Comparison of ENCODE assay signal across 24 mouse cellular contexts in genomic region chr5:41983556-41983955, GRCm38 (mm10).
A peak's percentile ranks its signal among the peaks of the same experiment; 100 is the strongest.
DNase-seq lines count a peak whose midpoint lies in the region; ATAC-seq lines count a peak whose summit lies in the region.
"Had no signal": no experiment of that assay in that cellular context is flagged by ENCODE, and none has a peak within 500 bp of the region (broad histone marks: within the 10 kb centered on the region; RNA-seq: fewer than 3 reads in every experiment).

No protein-coding gene starts in this region.

- H3K27me3 ChIP-seq in midbrain, embryonic 14.5 days (ENCODE audit: control insufficient read depth, insufficient read depth, low read length): no peaks in the 10 kb centered on the region
- no peaks in the 10 kb centered on the region for H3K27me3 ChIP-seq in midbrain, embryonic 13.5 days
- no peaks in the 10 kb centered on the region for H3K27me3 ChIP-seq in midbrain, embryonic 16.5 days (ENCODE audit: control insufficient read depth, insufficient read depth, low read depth, low read length)
- no peaks in the 10 kb centered on the region for H3K27me3 ChIP-seq in midbrain, embryonic 10.5 days (ENCODE audit: low read depth, poor library complexity, severe bottlenecking)
- H3K27me3 ChIP-seq: CH12.LX; embryonic facial prominence, embryonic 12.5 days; forebrain, embryonic 13.5 days; forebrain, embryonic 15.5 days; Patski had no signal

- no peak; the same call in 1 of the 2 replicates for ATAC-seq in midbrain, embryonic 14.5 days (ENCODE audit: low FRiP score, low TSS enrichment)
- no peak for ATAC-seq in midbrain, embryonic 13.5 days
- ATAC-seq in midbrain, embryonic 16.5 days: peak; percentile 54; the same call in 1 of the 2 replicates
- ATAC-seq: activated CD4-positive, CD25-positive, alpha-beta regulatory T cell, adult 4 months; CD4-positive, CD25-positive, alpha-beta regulatory T cell, adult 4 months; forebrain, embryonic 13.5 days; forebrain, embryonic 15.5 days; forebrain, postnatal 0 days; Patski had no signal

- 57% methylated on average over 4 of the region's 4 CpGs for WGBS in midbrain, embryonic 14.5 days
- 61% methylated on average over 4 of the region's 4 CpGs for WGBS in midbrain, embryonic 13.5 days
- WGBS in midbrain, embryonic 16.5 days: 52% methylated on average over 4 of the region's 4 CpGs
- 75% methylated on average over 4 of the region's 4 CpGs for WGBS in midbrain, embryonic 10.5 days

- no peaks in the 10 kb centered on the region for H3K36me3 ChIP-seq in midbrain, embryonic 14.5 days (ENCODE audit: control insufficient read depth, insufficient read depth, low read length)
- H3K36me3 ChIP-seq in midbrain, embryonic 13.5 days: no peaks in the 10 kb centered on the region
- no peaks in the 10 kb centered on the region for H3K36me3 ChIP-seq in midbrain, embryonic 16.5 days (ENCODE audit: control insufficient read depth, insufficient read depth, low read length)
- no peaks in the 10 kb centered on the region for H3K36me3 ChIP-seq in midbrain, embryonic 10.5 days
- H3K36me3 ChIP-seq: embryonic facial prominence, embryonic 10.5 days; embryonic facial prominence, embryonic 12.5 days; forebrain, embryonic 15.5 days; G1E had no signal

- no peak overlapping the region for H3K4me2 ChIP-seq in midbrain, embryonic 14.5 days (ENCODE audit: low read length)
- H3K4me2 ChIP-seq in midbrain, embryonic 13.5 days (replicated peaks): no peak overlapping the region
- no peak overlapping the region for H3K4me2 ChIP-seq in midbrain, embryonic 16.5 days (ENCODE audit: low read length)
- H3K4me2 ChIP-seq: embryonic facial prominence, embryonic 12.5 days; forebrain, embryonic 13.5 days; forebrain, embryonic 15.5 days had no signal

- no peak overlapping the region for H3K9ac ChIP-seq in midbrain, embryonic 14.5 days (replicated peaks; ENCODE audit: low read length)
- H3K9ac ChIP-seq in midbrain, embryonic 13.5 days (replicated peaks): no peak overlapping the region
- H3K9ac ChIP-seq in midbrain, embryonic 16.5 days (ENCODE audit: low read depth, low read length): no peak overlapping the region
- H3K9ac ChIP-seq: embryonic facial prominence, embryonic 12.5 days; forebrain, embryonic 13.5 days; forebrain, embryonic 15.5 days; forebrain, postnatal 0 days had no signal

- peak; percentile 48 for DNase-seq in midbrain, embryonic 14.5 days
- no peak for DNase-seq in midbrain, embryonic 10.5 days (ENCODE audit: low spot score)
- DNase-seq in kidney, postnatal 25 days: no peak
- DNase-seq: adrenal gland, adult 8-10 months; adrenal gland, postnatal 14 days; adrenal gland, postnatal 36 days; B cell, adult 2 months; cerebellum, adult 11-12 months; cerebellum, adult 2 months; cerebellum, adult 9-10 months; cerebellum, postnatal 10 days; cerebellum, postnatal 25 days; forebrain, postnatal 0 days had no signal

- H3K27ac ChIP-seq in midbrain, embryonic 14.5 days (replicated peaks; ENCODE audit: low read depth, low read length): no peak overlapping the region
- no peak overlapping the region for H3K27ac ChIP-seq in midbrain, embryonic 13.5 days
- no peak overlapping the region for H3K27ac ChIP-seq in midbrain, embryonic 16.5 days (ENCODE audit: low read length)
- no peak overlapping the region for H3K27ac ChIP-seq in midbrain, embryonic 10.5 days (replicated peaks)
- H3K27ac ChIP-seq: embryonic facial prominence, embryonic 10.5 days; embryonic facial prominence, embryonic 12.5 days; forebrain, embryonic 13.5 days; forebrain, embryonic 15.5 days had no signal

- H3K4me1 ChIP-seq in midbrain, embryonic 14.5 days (ENCODE audit: control insufficient read depth, insufficient read depth, low read length): no peaks in the 10 kb centered on the region
- H3K4me1 ChIP-seq in midbrain, embryonic 13.5 days (replicated peaks): no peaks in the 10 kb centered on the region
- H3K4me1 ChIP-seq in midbrain, embryonic 16.5 days (ENCODE audit: control insufficient read depth, insufficient read depth, low read length): no peaks in the 10 kb centered on the region; the same call in 1 of the 2 replicates
- H3K4me1 ChIP-seq in midbrain, embryonic 10.5 days: no peaks in the 10 kb centered on the region
- H3K4me1 ChIP-seq: embryonic facial prominence, embryonic 10.5 days; embryonic facial prominence, embryonic 12.5 days; forebrain, embryonic 13.5 days; forebrain, embryonic 15.5 days had no signal

- no peaks in the 10 kb centered on the region for H3K9me3 ChIP-seq in midbrain, embryonic 14.5 days (ENCODE audit: control insufficient read depth, low read length)
- 0 out of 2 replicates have a peak, but pooled peaks cover 2% of the 10 kb centered on the region for H3K9me3 ChIP-seq in midbrain, embryonic 13.5 days
- no peaks in the 10 kb centered on the region for H3K9me3 ChIP-seq in midbrain, embryonic 16.5 days (replicated peaks; ENCODE audit: control insufficient read depth, low read length, poor library complexity, severe bottlenecking)
- H3K9me3 ChIP-seq in midbrain, embryonic 10.5 days (replicated peaks): no peaks in the 10 kb centered on the region
- H3K9me3 ChIP-seq: embryonic facial prominence, embryonic 10.5 days; embryonic facial prominence, embryonic 12.5 days; forebrain, embryonic 13.5 days; forebrain, embryonic 15.5 days; G1E had no signal

- no peak overlapping the region for H3K4me3 ChIP-seq in midbrain, embryonic 14.5 days (replicated peaks; ENCODE audit: low read depth, low read length)
- H3K4me3 ChIP-seq in midbrain, embryonic 13.5 days (replicated peaks): no peak overlapping the region
- no peak overlapping the region for H3K4me3 ChIP-seq in midbrain, embryonic 16.5 days (ENCODE audit: low read depth, low read length)
- no peak overlapping the region for H3K4me3 ChIP-seq in midbrain, embryonic 10.5 days
- H3K4me3 ChIP-seq: embryonic facial prominence, embryonic 10.5 days; embryonic facial prominence, embryonic 12.5 days; forebrain, embryonic 13.5 days; forebrain, embryonic 15.5 days had no signal
